Mouse (Mus musculus) cerebellum, postnatal 4 days (tissue): Measurements from ENCODE around the gene S100a11.
"Not testable (repeated sequence)": the region's sequence is repeated elsewhere in the genome, so short reads cannot be mapped to it uniquely, and the experiment has no call there.

ENCODE experiments used
- DNase-seq, 2 experiments: peaks; one replicate each; pipeline ENCODE4 v3.0.0; 2022; ENCODE audit warnings: low spot score in 2 of 2, mixed read lengths in 1 of 2

Gene S100a11

GRCm38 (mm10) chr3:93520330-93521193, at the start of gene S100a11:
Gene S100a11 (plus strand): TSS chr3:93520488.
- peak in 1 of 2 experiments; percentile 4 for DNase-seq

GRCm38 (mm10) chr3:93480053-93480452, 40.2 kb upstream of the S100a11 start:
- no peak for DNase-seq

- no peak for DNase-seq
Measured at GRCm38 (mm10) chr3:93481982-93482616, 38.2 kb upstream of the S100a11 start.

DNA sequence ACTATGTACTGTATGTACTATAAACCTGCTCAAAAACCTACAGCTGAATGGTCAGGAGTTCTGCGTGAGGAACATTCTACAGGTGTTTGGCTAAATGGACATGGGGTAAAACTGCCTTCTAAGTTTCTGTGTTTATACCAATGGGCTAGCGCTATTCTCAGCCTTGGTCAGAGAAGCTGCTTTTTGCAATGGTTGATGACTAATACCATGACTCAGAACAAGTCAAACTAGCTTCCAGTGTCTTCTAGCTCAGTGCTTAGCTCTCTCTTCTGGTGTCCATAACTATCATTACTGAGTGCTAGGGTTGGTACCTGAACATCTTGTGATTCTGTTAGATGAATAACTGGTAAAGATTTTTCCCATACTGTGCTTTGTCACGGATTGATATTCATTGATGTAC, 34.7 kb upstream of the S100a11 start:
- DNase-seq = no peak

GRCm38 (mm10) chr3:93488541-93488940, 31.7 kb upstream of the S100a11 start:
- DNase-seq = no peak

- DNase-seq = no peak
Measured at GRCm38 (mm10) chr3:93492176-93492575, 28.1 kb upstream of the S100a11 start.

- peak in 1 of 2 experiments; percentile 37 for DNase-seq
Measured at GRCm38 (mm10) chr3:93493992-93494391, 26.3 kb upstream of the S100a11 start.

- DNase-seq = not testable (repeated sequence)
Measured at GRCm38 (mm10) chr3:93494774-93495173, 25.5 kb upstream of the S100a11 start.

- no peak for DNase-seq
Measured at GRCm38 (mm10) chr3:93497131-93497530, 23.2 kb upstream of the S100a11 start.

DNA sequence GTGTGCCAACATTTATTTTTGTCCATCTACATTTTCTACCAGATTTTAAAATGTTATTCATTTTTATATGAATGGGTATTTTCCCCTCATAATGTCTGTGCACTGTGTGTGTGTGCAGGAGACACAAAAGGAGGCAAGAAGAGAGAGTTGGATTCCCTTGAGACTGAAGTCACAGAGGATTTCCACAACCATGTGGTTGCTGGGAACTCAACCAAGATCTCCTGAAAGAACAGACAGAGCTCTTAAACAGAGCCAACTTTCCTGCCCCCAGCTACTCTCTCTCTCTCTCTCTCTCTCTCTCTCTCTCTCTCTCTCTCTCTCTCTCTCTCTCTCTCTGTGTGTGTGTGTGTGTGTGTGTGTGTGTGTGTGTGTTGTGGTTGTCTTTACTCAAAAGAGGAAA, 21.2 kb upstream of the S100a11 start:
- no peak for DNase-seq

DNA sequence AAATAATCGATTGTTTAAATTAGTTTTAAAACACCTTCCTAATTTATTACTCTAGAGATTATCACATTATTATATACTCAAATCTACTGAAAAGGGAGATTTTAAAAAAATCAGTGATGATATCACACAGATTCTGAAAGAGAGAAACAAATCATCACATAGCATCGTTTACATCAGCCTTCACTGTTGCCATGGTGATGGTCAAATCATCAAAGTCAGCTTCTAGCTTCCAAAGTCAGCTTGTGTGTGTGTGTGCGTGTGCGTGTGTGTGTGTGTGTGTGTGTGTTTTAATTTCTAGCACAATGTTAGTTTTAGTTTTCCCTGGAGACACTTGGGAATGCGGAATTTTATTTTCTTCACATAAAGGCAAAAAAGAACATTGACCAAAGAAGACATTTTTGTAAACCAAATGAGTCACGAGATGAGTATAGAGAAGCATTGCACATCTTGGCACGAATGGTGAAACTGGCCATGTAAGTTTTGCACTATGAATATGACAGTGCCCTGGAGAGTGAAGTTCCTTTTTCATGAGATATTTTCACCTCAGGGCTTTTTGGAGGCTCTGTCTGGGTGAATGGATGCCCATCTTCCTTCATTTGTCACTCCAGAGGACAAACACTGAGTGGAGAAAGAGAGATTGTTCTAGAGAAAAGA, 15.6 kb upstream of the S100a11 start:
- DNase-seq = no peak

- DNase-seq = no peak
Measured at GRCm38 (mm10) chr3:93505960-93506863, 14.1 kb upstream of the S100a11 start.

GRCm38 (mm10) chr3:93506881-93507325, 13.4 kb upstream of the S100a11 start:
- no peak for DNase-seq

DNA sequence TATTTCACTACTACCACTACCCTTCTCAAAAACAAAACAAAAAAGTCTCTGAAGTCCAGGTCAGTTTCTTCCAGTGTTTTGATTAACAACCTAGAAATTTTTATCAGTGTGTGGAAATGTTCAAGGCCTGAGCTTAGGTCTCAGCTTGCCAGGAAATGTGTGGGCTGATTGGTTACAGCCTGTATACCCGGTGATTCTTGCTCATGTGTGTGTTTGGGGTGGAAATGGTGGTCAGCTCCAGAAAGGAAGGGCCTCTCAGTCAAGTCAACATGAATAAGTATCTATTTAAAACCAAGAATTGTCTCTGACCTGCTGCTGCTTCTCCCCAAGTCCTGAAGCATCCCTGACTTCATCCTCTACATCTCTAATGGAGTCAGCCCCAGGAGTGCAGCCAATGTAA, 11.0 kb upstream of the S100a11 start:
- no peak for DNase-seq

GRCm38 (mm10) chr3:93511036-93511435, 9.3 kb upstream of the S100a11 start:
- DNase-seq = no peak

DNA sequence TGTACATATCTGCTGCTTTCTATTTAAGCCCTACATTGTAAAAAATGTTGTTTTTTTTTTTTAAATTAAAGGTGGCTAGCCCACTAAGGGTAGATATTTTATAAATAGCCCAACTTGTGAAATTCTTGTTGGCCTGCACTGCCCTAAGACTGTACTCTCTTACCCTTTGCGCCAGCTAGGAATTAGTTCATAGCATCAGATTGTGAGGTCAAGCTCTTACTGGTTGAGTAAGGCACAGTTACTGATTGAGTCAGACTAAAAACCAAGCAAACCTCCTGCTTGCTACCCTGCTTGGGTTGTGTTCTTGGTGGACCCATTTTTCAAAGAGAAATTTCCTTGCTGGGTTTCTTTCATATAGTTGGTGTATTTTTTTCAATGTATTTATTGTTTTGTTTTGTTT, 8.5 kb upstream of the S100a11 start:
- DNase-seq = no peak

DNA sequence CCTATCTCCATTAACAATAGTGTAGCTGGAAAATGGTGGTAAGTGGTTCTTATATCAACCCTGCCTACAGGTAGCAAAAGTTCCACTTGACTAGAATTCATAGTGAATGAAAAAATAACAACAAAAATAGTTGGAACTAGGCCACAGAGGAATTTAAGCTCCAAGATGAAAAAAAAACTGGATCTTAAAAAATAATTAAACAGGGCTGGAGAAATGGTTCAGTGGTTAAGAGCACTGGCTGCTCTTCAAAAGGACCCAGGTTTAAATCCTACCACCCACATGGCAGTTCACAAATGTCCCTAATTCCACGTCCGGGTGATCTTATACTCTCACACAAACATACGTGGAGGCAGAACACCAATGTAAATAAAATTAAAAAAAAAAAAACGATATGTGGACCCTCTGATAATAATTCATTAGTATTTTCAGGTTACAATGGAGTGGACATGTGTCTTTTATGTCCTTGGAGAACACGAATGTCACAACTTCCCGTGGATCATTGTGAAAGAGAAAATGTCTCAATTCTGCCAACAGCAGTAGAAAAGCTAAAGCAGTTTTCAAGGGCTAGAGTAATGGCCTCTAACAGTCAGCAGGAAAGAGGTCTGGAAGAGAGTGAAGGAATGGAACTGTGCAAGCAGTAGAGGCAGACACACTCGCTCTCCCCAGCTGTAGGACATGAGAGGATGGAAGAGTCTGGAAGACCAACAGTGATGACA, 7.7 kb upstream of the S100a11 start:
- DNase-seq = no peak

DNA sequence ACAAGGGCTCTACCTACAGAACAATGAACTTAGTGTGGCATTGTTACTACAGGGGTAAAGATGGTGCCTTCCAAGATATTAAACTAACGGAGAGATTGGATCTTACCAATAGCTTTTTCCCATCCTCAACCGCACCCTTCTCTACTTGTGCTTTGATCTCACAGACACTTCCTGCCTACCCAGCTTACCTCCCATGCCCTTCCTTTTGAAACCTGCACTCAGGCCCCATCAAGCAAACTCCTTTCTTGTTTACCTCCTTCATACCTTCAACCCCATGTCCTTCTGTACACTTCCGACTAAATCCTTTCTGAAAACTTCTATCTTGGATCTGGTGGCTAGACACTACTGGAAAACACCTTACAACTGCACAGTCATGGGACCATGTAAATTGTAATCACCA, 5.7 kb upstream of the S100a11 start:
- no peak for DNase-seq

DNA sequence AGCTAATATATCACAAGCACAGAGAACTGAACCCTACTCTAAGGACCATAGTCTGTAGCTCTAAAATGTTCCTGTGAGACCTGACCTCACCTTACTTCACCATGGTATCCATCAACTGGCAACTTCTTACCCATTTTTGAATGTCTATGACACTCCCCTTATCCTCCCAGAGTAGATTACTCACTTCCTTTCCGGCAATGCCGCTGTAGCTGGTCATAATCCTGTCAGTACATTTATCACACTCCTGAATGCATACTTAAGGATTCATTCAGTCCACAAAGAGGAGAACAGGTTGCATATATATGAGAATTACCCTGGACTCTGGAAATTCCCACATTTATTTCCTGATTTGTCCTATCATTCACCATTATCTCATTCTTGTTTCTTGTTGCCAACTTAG, 2.9 kb upstream of the S100a11 start:
- no peak for DNase-seq

GRCm38 (mm10) chr3:93519856-93520329, 395 bp upstream of the S100a11 start:
- no peak for DNase-seq
